Mouse (Mus musculus) small intestine, adult 2 months (tissue): ENCODE data around the gene Traf3ip2. TPM values are rescaled to one million over a fixed set of nuclear protein-coding genes. Genes with fewer than 3 reads are reported as not detected.

ENCODE experiments used
- H3K27ac ChIP-seq: fragments of 200-500 bp; 2 replicates; pipeline ENCODE4 v1.5.1; 2012; ENCODE audit warnings: low read depth, low read length, control low read depth, inconsistent platforms; ENCODE audit not compliant: insufficient read depth
- H3K27me3 ChIP-seq: fragments of 200-500 bp; 2 replicates; pipeline ENCODE4 v1.6.1; 2012; ENCODE audit warnings: mild to moderate bottlenecking, moderate library complexity, low read length, inconsistent platforms; ENCODE audit not compliant: control insufficient read depth, insufficient read depth
- H3K36me3 ChIP-seq: fragments of 200-500 bp; 2 replicates; pipeline ENCODE4 v1.6.1; 2012; ENCODE audit warnings: mild to moderate bottlenecking, low read length, control low read depth, inconsistent platforms; ENCODE audit not compliant: control insufficient read depth, insufficient read depth
- H3K4me1 ChIP-seq: fragments of 200-500 bp; 2 replicates; pipeline ENCODE4 v1.6.1; 2012; ENCODE audit warnings: low read length, inconsistent platforms, mixed read lengths; ENCODE audit not compliant: control insufficient read depth, insufficient read depth, insufficient read length
- H3K4me3 ChIP-seq: fragments of 200-500 bp; 2 replicates; pipeline ENCODE4 v1.5.1; 2012; ENCODE audit warnings: low read depth, mild to moderate bottlenecking, control low read depth, inconsistent platforms, low read length, moderate library complexity
- CTCF ChIP-seq: fragments of 200-500 bp; IDR thresholded peaks from 2 replicates; pipeline ENCODE4 v1.5.1; 2012; ENCODE audit warnings: low read depth, mild to moderate bottlenecking, control low read depth, inconsistent platforms, low read length, moderate library complexity, mixed read lengths; ENCODE audit not compliant: insufficient replicate concordance, insufficient read length; ENCODE audit errors: extremely low read depth
- POLR2A ChIP-seq: fragments of 200-500 bp; IDR thresholded peaks from 2 replicates; pipeline ENCODE4 v1.6.1; 2012; ENCODE audit warnings: low read depth, mild to moderate bottlenecking, control low read depth, inconsistent platforms, low read length, moderate library complexity
- WGBS: fragments of 180-500 bp; shearing (Covaris S2); methylation state at CpG from one replicate; pipeline ENCODE4 v1.1.7; 2018; 5-methylcytosine and 5-hydroxymethylcytosine counted together
- polyA plus RNA-seq: library from polyadenylated mRNA; depleted of rRNA; stranded (reverse); fragments of >200 nt; gene quantifications from 2 replicates; pipeline ENCODE4 v1.2.3, GENCODE M21; 2012

Traf3ip2 gene
- polyA plus RNA-seq, 1 experiment: 26.9 TPM

DNA sequence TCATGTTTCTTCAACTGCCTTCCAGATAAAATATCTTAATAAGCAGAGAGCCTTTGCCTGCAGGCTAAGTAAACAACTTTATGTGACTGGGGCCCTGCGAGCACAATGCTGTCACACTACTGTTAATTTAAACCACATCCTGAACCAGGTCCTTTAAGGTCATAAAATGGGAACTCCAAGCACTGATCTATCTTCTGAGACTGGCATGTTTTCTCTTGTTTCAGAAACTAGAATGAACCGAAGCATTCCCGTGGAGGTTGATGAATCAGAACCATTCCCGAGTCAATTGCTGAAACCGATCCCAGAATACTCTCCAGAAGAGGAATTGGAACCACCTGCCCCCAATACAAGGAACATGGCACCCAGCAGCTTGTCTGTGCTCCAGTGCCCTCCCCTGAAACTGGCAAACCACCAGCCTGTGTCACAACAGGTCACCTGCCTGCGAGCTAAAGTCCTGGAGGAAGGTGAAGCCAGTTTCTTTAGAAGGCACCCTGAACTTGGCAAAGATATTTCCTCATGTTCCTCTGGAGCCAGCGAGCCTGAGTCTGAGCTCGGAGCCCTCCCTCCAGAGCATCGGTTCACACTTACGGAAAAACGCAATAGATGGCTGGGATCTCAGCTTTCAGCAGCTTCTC lies 13.0 kb downstream of the Traf3ip2 start:
- Histone ChIP-seq H3K4me3 (no peak overlapping the region), H3K4me1 (peaks cover 31% of the 10 kb centered on the region), H3K36me3 (peaks cover 46% of the 10 kb centered on the region), H3K27me3 (no peaks in the 10 kb centered on the region), H3K27ac (peak overlapping the region; percentile 39)
- 31% methylated on average over 11 of the region's 11 CpGs for WGBS
- no peak for TF ChIP-seq POLR2A
- TF ChIP-seq CTCF: no peak

DNA sequence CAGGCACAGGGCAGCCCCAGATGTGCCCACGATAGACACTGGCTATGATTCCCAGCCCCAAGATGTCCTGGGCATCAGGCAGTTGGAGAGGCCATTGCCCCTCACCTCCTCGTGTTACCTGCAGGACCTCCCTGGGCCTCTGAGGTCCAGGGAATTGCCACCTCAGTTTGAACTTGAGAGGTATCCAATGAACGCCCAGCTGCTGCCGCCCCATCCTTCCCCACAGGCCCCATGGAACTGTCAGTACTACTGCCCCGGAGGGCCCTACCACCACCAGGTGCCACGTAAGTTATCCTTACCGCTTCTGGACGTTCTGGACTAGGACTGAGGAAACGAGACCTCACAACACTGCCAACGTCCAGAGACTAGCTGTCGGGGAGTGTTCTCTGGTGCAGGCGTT lies 13.6 kb downstream of the Traf3ip2 start:
- Histone ChIP-seq H3K4me1 (peaks cover 37% of the 10 kb centered on the region), H3K27me3 (no peaks in the 10 kb centered on the region), H3K36me3 (peaks cover 46% of the 10 kb centered on the region), H3K4me3 (no peak overlapping the region), H3K27ac (no peak overlapping the region)
- TF ChIP-seq CTCF (no peak), POLR2A (no peak)
- 84% methylated on average over 12 of the region's 12 CpGs for WGBS

DNA sequence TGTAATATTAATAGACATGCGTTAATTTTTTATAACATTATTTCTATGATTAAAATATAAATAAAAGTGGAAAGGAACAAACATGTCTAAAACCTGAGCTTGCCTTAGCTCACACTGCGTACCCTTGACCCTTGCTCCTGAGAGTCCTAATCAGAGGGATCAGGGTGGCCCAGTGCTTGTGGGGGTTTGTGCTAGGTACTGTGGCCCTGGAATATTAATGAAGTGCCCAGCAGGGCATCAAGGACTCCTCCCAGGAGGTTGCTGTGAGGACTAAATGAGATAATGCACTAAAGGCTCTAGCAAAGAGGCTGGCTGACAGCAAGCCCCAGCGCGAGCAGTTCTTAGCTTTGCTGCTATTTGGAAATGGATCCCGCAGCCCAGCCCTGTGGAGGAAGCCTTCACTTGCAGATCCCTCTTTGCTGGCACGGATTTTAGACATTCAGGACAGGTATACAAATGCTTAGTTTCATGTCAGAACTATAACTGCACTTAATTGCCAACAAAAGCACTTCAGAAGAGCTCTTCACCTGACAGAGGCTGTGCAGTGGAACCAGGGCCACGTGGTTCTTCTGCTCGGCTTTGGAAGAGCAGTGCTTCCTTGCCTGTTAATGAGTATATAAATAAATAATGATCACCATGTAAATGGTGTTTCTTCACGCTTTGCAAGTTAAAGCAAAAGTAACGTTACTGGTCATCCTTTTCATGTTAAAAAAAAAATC lies 16.2 kb downstream of the Traf3ip2 start:
- Histone ChIP-seq H3K4me3 (no peak overlapping the region), H3K36me3 (peaks cover 43% of the 10 kb centered on the region), H3K4me1 (peaks cover 30% of the 10 kb centered on the region), H3K27me3 (no peaks in the 10 kb centered on the region), H3K27ac (peak overlapping the region; percentile 21; the same call in 1 of the 2 replicates)
- TF ChIP-seq POLR2A (no peak), CTCF (no peak)
- 77% methylated on average over 10 of the region's 10 CpGs for WGBS

DNA sequence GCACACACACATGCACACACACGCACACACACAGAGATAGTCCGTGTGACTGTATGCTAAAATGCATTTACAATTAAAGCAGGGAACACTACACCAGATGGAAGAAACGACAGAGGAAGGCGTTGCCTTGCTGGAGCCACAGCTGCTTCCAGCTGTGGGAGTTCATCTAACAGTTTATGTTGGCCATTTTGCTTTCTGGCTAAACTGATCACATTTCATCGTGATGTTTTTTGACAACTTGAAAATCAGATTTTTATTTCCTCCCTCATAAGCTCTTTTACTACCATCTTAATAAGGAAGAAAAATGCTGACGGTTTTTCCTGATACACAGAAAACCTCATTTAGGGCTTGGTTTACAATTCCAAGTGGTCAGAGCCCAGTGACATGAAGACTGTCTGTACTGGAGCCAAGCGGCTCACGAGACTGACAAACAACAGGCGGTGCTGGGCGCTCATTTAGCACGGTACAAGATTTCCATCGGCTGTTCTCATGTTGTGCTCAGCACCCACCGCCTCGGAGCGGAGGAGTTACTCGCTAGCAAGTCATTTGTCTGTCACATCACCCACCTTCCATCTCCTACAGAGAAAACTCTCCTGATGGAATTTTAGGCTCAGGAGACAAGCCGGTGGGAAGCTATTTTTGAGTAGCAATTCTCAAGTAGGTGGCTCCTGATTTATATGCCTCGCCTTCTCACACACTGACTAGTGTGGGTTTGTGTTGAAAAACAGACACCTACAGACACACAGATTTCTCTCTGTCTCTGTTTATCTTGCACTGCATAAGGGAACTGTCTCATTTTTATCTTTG lies 17.2 kb downstream of the Traf3ip2 start:
- WGBS: 72% methylated on average over 18 of the region's 18 CpGs
- Histone ChIP-seq H3K4me1 (peaks cover 25% of the 10 kb centered on the region), H3K4me3 (no peak overlapping the region), H3K27ac (peak overlapping the region; percentile 60), H3K27me3 (no peaks in the 10 kb centered on the region), H3K36me3 (peaks cover 50% of the 10 kb centered on the region)
- TF ChIP-seq POLR2A (no peak), CTCF (no peak)

DNA sequence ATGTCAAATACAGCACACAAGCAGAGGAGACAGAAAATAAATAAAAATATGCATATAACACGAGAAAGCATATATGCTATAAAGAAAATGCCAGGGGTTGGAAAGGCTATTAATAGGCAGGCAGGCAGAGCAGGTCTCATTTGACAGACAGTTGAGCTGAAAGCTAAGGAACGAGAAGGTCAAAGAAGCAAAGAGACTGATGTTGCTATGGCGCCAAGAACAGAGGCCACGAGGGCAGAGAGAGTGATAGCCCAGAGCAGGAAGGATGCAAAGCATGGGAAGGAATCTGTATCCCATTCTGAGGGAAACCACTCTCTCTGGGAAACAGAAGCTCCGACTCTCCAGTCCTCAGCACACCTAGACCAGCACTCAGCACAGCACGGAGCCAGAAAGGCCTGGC lies 18.1 kb downstream of the Traf3ip2 start:
- Histone ChIP-seq H3K4me1 (peaks cover 17% of the 10 kb centered on the region), H3K36me3 (peaks cover 52% of the 10 kb centered on the region), H3K27ac (0 out of 2 replicates have a peak overlapping the region, but pooled peaks have one; percentile 21), H3K4me3 (no peak overlapping the region), H3K27me3 (no peaks in the 10 kb centered on the region)
- TF ChIP-seq POLR2A (no peak), CTCF (no peak)
- WGBS: 68% methylated on average over 6 of the region's 6 CpGs

DNA sequence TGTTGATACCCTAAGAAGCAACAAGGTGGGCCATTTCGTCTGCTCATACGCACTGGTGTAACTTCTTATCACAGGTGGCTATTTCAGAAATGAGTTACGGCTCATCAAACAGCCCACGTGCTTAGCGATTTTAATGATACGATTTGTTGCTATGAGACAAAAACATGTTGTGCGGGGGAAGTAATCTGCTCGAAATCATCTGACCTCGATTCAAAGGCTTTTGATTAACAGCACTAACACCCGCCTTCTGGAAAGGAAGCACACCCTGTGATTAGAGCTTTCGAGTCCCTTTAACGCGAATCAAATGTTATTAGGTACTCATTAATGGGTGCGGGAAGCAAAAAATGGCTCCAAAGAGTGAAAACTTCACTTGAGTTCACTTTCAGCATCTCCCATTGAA lies 18.9 kb downstream of the Traf3ip2 start:
- no peak overlapping the region for H3K27ac ChIP-seq
- WGBS: 24% methylated on average over 14 of the region's 14 CpGs

More for the DNA sequence above, 18.9 kb downstream of the Traf3ip2 start:
- Histone ChIP-seq H3K36me3 (peaks cover 46% of the 10 kb centered on the region), H3K4me1 (peaks cover 10% of the 10 kb centered on the region), H3K27me3 (no peaks in the 10 kb centered on the region), H3K4me3 (no peak overlapping the region)
- TF ChIP-seq POLR2A (no peak), CTCF (no peak)
